8 mouse cellular contexts compared by ENCODE assay signal in the genomic region with DNA sequence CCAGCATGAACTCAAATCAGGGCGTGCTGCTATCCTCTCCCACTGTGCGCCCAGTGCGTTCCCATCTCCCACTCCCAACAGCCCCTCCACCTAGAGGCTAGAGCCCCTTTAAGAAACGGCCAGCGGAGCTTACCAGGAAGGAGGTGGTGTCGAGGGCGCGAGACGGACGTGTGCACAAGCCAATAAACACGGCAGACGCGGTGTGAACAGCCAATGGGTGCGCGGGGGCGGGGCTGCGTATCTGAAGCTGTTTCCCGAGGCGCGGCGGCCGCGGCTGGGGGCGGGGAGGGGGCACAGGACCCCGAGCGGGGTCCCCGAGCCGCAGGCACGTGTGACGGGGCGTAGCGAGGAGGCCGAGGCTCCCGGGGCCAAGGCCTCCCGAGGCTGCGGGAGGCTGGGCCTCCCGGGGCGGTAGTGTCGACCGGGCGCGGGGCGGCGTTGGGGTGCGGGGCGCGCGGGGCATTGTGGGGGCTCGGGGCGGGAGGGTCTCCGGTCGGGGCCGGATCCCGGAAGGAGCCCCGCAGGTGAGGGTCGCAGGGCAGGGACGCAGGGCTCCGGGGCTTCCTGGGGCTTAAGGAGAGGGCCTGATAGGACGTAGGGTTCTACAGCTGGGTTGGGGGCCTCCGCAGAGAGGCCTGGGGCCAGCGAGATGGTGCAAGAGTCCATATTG. TPM values are rescaled to one million over a fixed set of nuclear protein-coding genes. Genes with fewer than 3 reads are reported as not detected.
A peak's percentile ranks its signal among the peaks of the same experiment; 100 is the strongest.
DNase-seq lines count a peak whose midpoint lies in the region; ATAC-seq and TF ChIP-seq lines count a peak whose summit lies in the region.

A gene (plus strand): TSS at position 213 of the 670 bp plus-strand sequence.
A gene (minus strand): TSS at position 445 of the 670 bp plus-strand sequence.

- peak within 1 kb of the TSS; percentile 84 for H3K27ac ChIP-seq in embryonic facial prominence, embryonic 13.5 days
- peak within 1 kb of the TSS; percentile 96 for H3K27ac ChIP-seq in heart, adult 2 months
- H3K27ac ChIP-seq in limb, embryonic 14.5 days (replicated peaks; ENCODE audit: low read depth, low read length), result peak within 1 kb of the TSS; percentile 87
- peak within 1 kb of the TSS; percentile 75 for H3K27ac ChIP-seq in midbrain, postnatal 0 days (ENCODE audit: low read depth, low read length)

- H3K36me3 ChIP-seq in embryonic facial prominence, embryonic 13.5 days, result peaks cover 35% of the 10 kb centered on the region
- H3K36me3 ChIP-seq in heart, adult 2 months (ENCODE audit: control insufficient read depth, insufficient read depth, low read length), result no peaks in the 10 kb centered on the region
- H3K36me3 ChIP-seq in limb, embryonic 14.5 days (ENCODE audit: control insufficient read depth, insufficient read depth, low read length), result peaks cover 36% of the 10 kb centered on the region
- H3K36me3 ChIP-seq in midbrain, postnatal 0 days (ENCODE audit: insufficient read depth, low read length), result peaks cover 23% of the 10 kb centered on the region

- H3K27me3 ChIP-seq in embryonic facial prominence, embryonic 13.5 days, result no peaks in the 10 kb centered on the region
- H3K27me3 ChIP-seq in heart, adult 2 months (ENCODE audit: control insufficient read depth, insufficient read depth, low read length), result no peaks in the 10 kb centered on the region
- no peaks in the 10 kb centered on the region for H3K27me3 ChIP-seq in limb, embryonic 14.5 days (ENCODE audit: control insufficient read depth, insufficient read depth, low read length)
- no peaks in the 10 kb centered on the region for H3K27me3 ChIP-seq in midbrain, postnatal 0 days (ENCODE audit: insufficient read depth, low read length)

- peak; percentile 30 for TF ChIP-seq CTCF in heart, adult 2 months (IDR thresholded peaks at IDR 0.05)
- TF ChIP-seq CTCF in midbrain, postnatal 0 days (IDR thresholded peaks at IDR 0.05), result peak; percentile 55

- H3K9ac ChIP-seq in embryonic facial prominence, embryonic 13.5 days, result peak within 1 kb of the TSS; percentile 95
- H3K9ac ChIP-seq in heart, adult 2 months (ENCODE audit: low read depth, low read length), result peak within 1 kb of the TSS; percentile 94
- H3K9ac ChIP-seq in limb, embryonic 14.5 days (ENCODE audit: low read depth, low read length, severe bottlenecking), result peak within 1 kb of the TSS; percentile 97
- H3K9ac ChIP-seq in midbrain, postnatal 0 days (replicated peaks; ENCODE audit: low read length, poor library complexity, severe bottlenecking), result peak within 1 kb of the TSS; percentile 71

- TF ChIP-seq EP300 in heart, adult 2 months (IDR thresholded peaks at IDR 0.05; ENCODE audit: insufficient read depth, low read depth, low read length), result 0 out of 2 replicates have a peak, but pooled peaks have one; percentile 26

- peak within 1 kb of the TSS; percentile 65 for H3K4me2 ChIP-seq in embryonic facial prominence, embryonic 13.5 days
- H3K4me2 ChIP-seq in limb, embryonic 14.5 days (replicated peaks; ENCODE audit: low read depth, low read length, severe bottlenecking), result peak within 1 kb of the TSS; percentile 84
- H3K4me2 ChIP-seq in midbrain, postnatal 0 days (ENCODE audit: low read depth, low read length, poor library complexity, severe bottlenecking), result peak within 1 kb of the TSS; percentile 82

- TF ChIP-seq POLR2A in heart, adult 2 months (IDR thresholded peaks at IDR 0.05; ENCODE audit: insufficient read depth, low read depth, low read length), result peak; percentile 76
- peak; percentile 42; the same call in 1 of the 2 replicates for TF ChIP-seq POLR2A in limb, embryonic 14.5 days (IDR thresholded peaks at IDR 0.05; ENCODE audit: borderline replicate concordance, extremely low read depth, insufficient read depth, insufficient read length)

- DNase-seq in 3134 (ENCODE audit: extremely low read depth, insufficient read length, low spot score), result peak; percentile 96
- DNase-seq in adrenal gland, postnatal 36 days, result peak; percentile 97 to 98
- DNase-seq in heart, adult 2 months, result peak; percentile 98 to 100
- DNase-seq in kidney, adult 9 months, result peak; percentile 99
- DNase-seq in limb, embryonic 14.5 days (ENCODE audit: low spot score), result peak; percentile 95
- peak; percentile 97 for DNase-seq in midbrain, postnatal 0 days (ENCODE audit: low spot score)
- DNase-seq in spleen, postnatal 14 days (ENCODE audit: low spot score in 2 of 2), result peak; percentile 97 to 98

- H3K4me3 ChIP-seq in embryonic facial prominence, embryonic 13.5 days, result peak within 1 kb of the TSS; percentile 62
- H3K4me3 ChIP-seq in heart, adult 2 months, result peak within 1 kb of the TSS; percentile 97
- H3K4me3 ChIP-seq in limb, embryonic 14.5 days (replicated peaks; ENCODE audit: low read length), result peak within 1 kb of the TSS; percentile 81
- peak within 1 kb of the TSS; percentile 70 for H3K4me3 ChIP-seq in midbrain, postnatal 0 days (ENCODE audit: low read depth, low read length)

- H3K4me1 ChIP-seq in embryonic facial prominence, embryonic 13.5 days, result peaks cover 31% of the 10 kb centered on the region
- peaks cover 4% of the 10 kb centered on the region for H3K4me1 ChIP-seq in heart, adult 2 months (ENCODE audit: control insufficient read depth, insufficient read depth, low read length)
- H3K4me1 ChIP-seq in limb, embryonic 14.5 days (ENCODE audit: control insufficient read depth, insufficient read depth, low read length), result peaks cover 12% of the 10 kb centered on the region
- peaks cover 6% of the 10 kb centered on the region; the same call in 1 of the 2 replicates for H3K4me1 ChIP-seq in midbrain, postnatal 0 days (ENCODE audit: insufficient read depth, low read length)

- WGBS in embryonic facial prominence, embryonic 13.5 days, result under 1% methylated on average over 61 of the region's 61 CpGs
- under 1% methylated on average over 61 of the region's 61 CpGs for WGBS in heart, adult 2 months
- WGBS in limb, embryonic 14.5 days, result 2% methylated on average over 44 of the region's 61 CpGs
- WGBS in midbrain, postnatal 0 days, result 1% methylated on average over 44 of the region's 61 CpGs

- intact Hi-C loops in heart, adult 2 months (cut with DNase I), result loop anchor here (10.0 kb wide), 1 partner anchor 247 kb away; a partner anchor contains a TSS

- no peaks in the 10 kb centered on the region for H3K9me3 ChIP-seq in embryonic facial prominence, embryonic 13.5 days
- no peaks in the 10 kb centered on the region for H3K9me3 ChIP-seq in limb, embryonic 14.5 days (ENCODE audit: control insufficient read depth, low read length)
- H3K9me3 ChIP-seq in midbrain, postnatal 0 days (ENCODE audit: low read length), result no peaks in the 10 kb centered on the region

- peak; percentile 92 for ATAC-seq in embryonic facial prominence, embryonic 13.5 days (ENCODE audit: insufficient number of reproducible peaks, insufficient read depth, low FRiP score, low TSS enrichment, low read depth)
- ATAC-seq in limb, embryonic 14.5 days (ENCODE audit: low FRiP score, low read depth), result peak; percentile 93
- peak; percentile 92 for ATAC-seq in midbrain, postnatal 0 days (ENCODE audit: low FRiP score)

- peaks cover 1% of the 10 kb centered on the region; the same call in 1 of the 2 replicates for H3K79me2 ChIP-seq in heart, adult 2 months (replicated peaks; ENCODE audit: control insufficient read depth, insufficient read depth, low read length)

RNA-seq across cellular contexts. Expression of the first gene that starts in this region (rescaled TPM):
- total RNA-seq in adrenal gland, postnatal 36 days (2021), result 100 to 1,000 TPM; 265 to 329 TPM
- polyA plus RNA-seq in embryonic facial prominence, embryonic 13.5 days (2015; fragmentation: Nextera tagmentation; extraction: Ambion mirVana), result 297 and 306 TPM in 2 replicates
- total RNA-seq in heart, adult 2 months (2021), result 100 to 1,000 TPM; 116 to 135 TPM
- 179 and 201 TPM in 2 replicates for polyA plus RNA-seq in heart, adult 2 months (2012; rRNA removed)
- polyA plus RNA-seq in limb, embryonic 14.5 days (2012; rRNA removed), result 363 and 431 TPM in 2 replicates
- 219 and 248 TPM in 2 replicates for polyA plus RNA-seq in limb, embryonic 14.5 days (2014; fragmentation: Nextera tagmentation; extraction: Ambion mirVana)
- 490 and 533 TPM in 2 replicates for total RNA-seq in midbrain, postnatal 0 days (2014; rRNA removed)
- polyA plus RNA-seq in midbrain, postnatal 0 days (2015; fragmentation: Nextera tagmentation; extraction: Ambion mirVana), result 351 and 386 TPM in 2 replicates

RNA-seq across cellular contexts. Expression of the second gene that starts in this region (rescaled TPM):
- 10 to 100 TPM; 63.2 to 89.1 TPM for total RNA-seq in adrenal gland, postnatal 36 days (2021)
- polyA plus RNA-seq in embryonic facial prominence, embryonic 13.5 days (2015; fragmentation: Nextera tagmentation; extraction: Ambion mirVana), result 55.4 and 59.9 TPM in 2 replicates
- 10 to 100 TPM; 80.4 to 99.4 TPM for total RNA-seq in heart, adult 2 months (2021)
- 111 and 121 TPM in 2 replicates for polyA plus RNA-seq in heart, adult 2 months (2012; rRNA removed)
- polyA plus RNA-seq in limb, embryonic 14.5 days (2012; rRNA removed), result 52.5 and 61.0 TPM in 2 replicates
- polyA plus RNA-seq in limb, embryonic 14.5 days (2014; fragmentation: Nextera tagmentation; extraction: Ambion mirVana), result 60.3 and 61.7 TPM in 2 replicates
- 36.3 and 38.2 TPM in 2 replicates for total RNA-seq in midbrain, postnatal 0 days (2014; rRNA removed)
- 53.1 and 55.8 TPM in 2 replicates for polyA plus RNA-seq in midbrain, postnatal 0 days (2015; fragmentation: Nextera tagmentation; extraction: Ambion mirVana)

Comparison
In these comparisons a context has a peak if more than half of its experiments do, and no peak if none do; other contexts are left out.
1. Peak in every context shown above with its lines: DNase-seq, ATAC-seq, H3K4me3 ChIP-seq and H3K27ac ChIP-seq.